ENCODE assay signal across 9 mouse cellular contexts in genomic region chr19:25060375-25060774, GRCm38 (mm10).
DNase-seq lines count a peak whose midpoint lies in the region; ATAC-seq lines count a peak whose summit lies in the region.
"Had no signal": no experiment of that assay in that cellular context is flagged by ENCODE, and none has a peak within 500 bp of the region (broad histone marks: within the 10 kb centered on the region; RNA-seq: fewer than 3 reads in every experiment).

No protein-coding gene starts in this region.

- no peaks in the 10 kb centered on the region for H3K36me3 ChIP-seq in neural tube, embryonic 14.5 days (ENCODE audit: control insufficient read depth, insufficient read depth, low read length)

- no peaks in the 10 kb centered on the region for H3K27me3 ChIP-seq in neural tube, embryonic 14.5 days (ENCODE audit: control insufficient read depth, insufficient read depth, low read length)
- H3K27me3 ChIP-seq: megakaryocyte, embryonic 14.5 days had no signal

- H3K27ac ChIP-seq in neural tube, embryonic 14.5 days (ENCODE audit: low read depth, low read length) = peak overlapping the region; percentile 44; the same call in 1 of the 2 replicates

- peak; percentile 15 for DNase-seq in adrenal gland, postnatal 10 days
- DNase-seq in adrenal gland, adult 18-20 months (ENCODE audit: low spot score in 2 of 2) = no peak
- DNase-seq in embryo, embryonic 10 days (ENCODE audit: low spot score) = peak; percentile 46
- DNase-seq in heart, adult 9 months (ENCODE audit: low spot score in 2 of 2) = peak; percentile 30 to 48
- peak; percentile 33 for DNase-seq in kidney, adult 18-20 months
- DNase-seq in thymus, postnatal 4 days = no peak
- no peak for DNase-seq in left cerebral cortex, adult 18-20 months (ENCODE audit: low spot score in 2 of 2)

- H3K4me2 ChIP-seq in neural tube, embryonic 14.5 days (ENCODE audit: low read depth, low read length) = peak overlapping the region; percentile 33; the same call in 1 of the 2 replicates

- H3K9me3 ChIP-seq in neural tube, embryonic 14.5 days (ENCODE audit: control insufficient read depth, low read length) = no peaks in the 10 kb centered on the region
- H3K9me3 ChIP-seq: megakaryocyte, embryonic 14.5 days had no signal

- H3K9ac ChIP-seq in neural tube, embryonic 14.5 days (replicated peaks; ENCODE audit: low read depth, low read length) = 0 out of 2 replicates have a peak overlapping the region, but pooled peaks have one; percentile 11

- 19% methylated on average over 9 of the region's 9 CpGs for WGBS in neural tube, embryonic 14.5 days

- ATAC-seq in neural tube, embryonic 14.5 days (ENCODE audit: low read depth) = peak; percentile 70

- H3K4me3 ChIP-seq in neural tube, embryonic 14.5 days (ENCODE audit: low read depth, low read length) = no peak overlapping the region
- H3K4me3 ChIP-seq: megakaryocyte, embryonic 14.5 days had no signal

- peaks cover 4% of the 10 kb centered on the region; the same call in 1 of the 2 replicates for H3K4me1 ChIP-seq in neural tube, embryonic 14.5 days (ENCODE audit: control insufficient read depth, insufficient read depth, low read length)

Comparison
In these comparisons a context has a peak if more than half of its experiments do, and no peak if none do; other contexts are left out.
1. DNase-seq: peak in adrenal gland, postnatal 10 days (single experiment), embryo, embryonic 10 days (single experiment), heart, adult 9 months (2 of 2) and kidney, adult 18-20 months (single experiment); none in adrenal gland, adult 18-20 months (0 of 2), thymus, postnatal 4 days (single experiment) and left cerebral cortex, adult 18-20 months (0 of 2).